Mouse (Mus musculus): Measurements from ENCODE around the gene Htt. TPM values are rescaled to one million over a fixed set of nuclear protein-coding genes. Genes with fewer than 3 reads are reported as not detected.

Gene Htt
- total and polyA plus RNA-seq, 3 experiments = 12.1 to 36.4 (median 25.6) TPM

- no peak for DNase-seq
Observed at GRCm38 (mm10) chr5:34889252-34889651, 127.7 kb downstream of the Htt start.

- DNase-seq = no peak
Observed at GRCm38 (mm10) chr5:34896697-34897453, 135.3 kb downstream of the Htt start.

GRCm38 (mm10) chr5:34899787-34900469 lies 138.4 kb downstream of the Htt start:
- DNase-seq = no peak

GRCm38 (mm10) chr5:34902371-34902770 lies 140.8 kb downstream of the Htt start:
- no peak for DNase-seq

DNA sequence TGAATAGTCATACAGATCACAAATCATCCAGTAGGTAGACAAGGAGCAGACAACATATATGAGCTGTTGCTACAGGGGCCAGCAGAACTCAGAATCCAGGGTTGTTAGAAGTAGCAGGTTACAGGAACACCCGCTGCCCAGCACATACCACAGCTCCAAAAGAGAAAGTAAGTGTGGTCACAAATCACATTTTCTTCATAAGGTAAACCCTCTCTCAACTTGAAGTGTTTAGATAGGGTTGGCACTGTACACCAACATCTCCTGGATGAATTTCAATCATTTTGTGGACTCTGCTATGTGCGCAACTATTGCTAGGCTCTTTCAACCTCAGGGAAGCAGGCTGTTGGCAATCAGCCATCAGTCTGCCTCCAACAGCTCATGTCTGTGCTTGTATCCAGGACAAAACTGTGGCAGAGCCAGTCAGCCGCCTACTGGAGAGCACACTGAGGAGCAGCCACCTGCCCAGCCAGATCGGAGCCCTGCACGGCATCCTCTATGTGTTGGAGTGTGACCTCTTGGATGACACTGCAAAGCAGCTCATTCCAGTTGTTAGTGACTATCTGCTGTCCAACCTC lies 141.4 kb downstream of the Htt start:
- DNase-seq = no peak

DNA sequence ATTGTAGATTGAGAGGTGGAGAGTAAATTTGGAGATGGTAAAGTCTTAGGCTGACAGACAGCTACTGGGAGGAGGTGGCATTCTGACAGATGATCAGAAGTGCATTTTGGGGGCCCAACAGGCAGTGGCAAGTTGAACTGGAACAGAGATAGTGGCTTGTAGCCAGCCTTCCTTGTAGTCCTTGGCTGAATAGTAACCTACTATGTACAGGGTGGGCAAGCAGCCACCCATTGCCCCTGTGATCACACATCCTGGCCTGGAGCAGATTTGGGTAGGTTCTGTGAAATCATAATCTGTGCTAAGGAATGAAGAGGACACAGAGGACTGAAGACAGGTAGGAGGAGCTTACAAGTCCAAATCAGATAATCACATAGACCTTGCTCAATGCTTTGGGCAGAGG lies 142.9 kb downstream of the Htt start:
- no peak for DNase-seq

DNA sequence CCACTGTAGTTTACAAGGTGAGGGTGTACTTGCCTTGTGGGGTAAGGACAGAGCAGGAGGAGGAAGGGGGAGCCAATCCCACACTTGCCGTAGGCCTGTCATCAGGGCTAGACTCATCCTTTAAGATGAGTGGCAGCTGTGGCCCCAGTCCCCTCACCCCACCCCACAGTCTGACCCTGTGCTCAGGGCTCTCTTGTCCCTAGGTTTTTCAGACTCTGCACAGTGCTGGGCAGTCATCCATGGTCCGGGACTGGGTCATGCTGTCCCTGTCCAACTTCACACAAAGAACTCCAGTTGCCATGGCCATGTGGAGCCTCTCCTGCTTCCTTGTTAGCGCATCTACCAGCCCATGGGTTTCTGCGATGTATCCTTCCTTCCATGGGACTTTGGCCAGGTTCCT lies 145.7 kb downstream of the Htt start:
- DNase-seq = no peak

GRCm38 (mm10) chr5:34907910-34908725 lies 146.6 kb downstream of the Htt start, which contains the start of gene Msantd1:
Gene Msantd1 (plus strand): TSS chr5:34908012.
- DNase-seq = no peak

DNA sequence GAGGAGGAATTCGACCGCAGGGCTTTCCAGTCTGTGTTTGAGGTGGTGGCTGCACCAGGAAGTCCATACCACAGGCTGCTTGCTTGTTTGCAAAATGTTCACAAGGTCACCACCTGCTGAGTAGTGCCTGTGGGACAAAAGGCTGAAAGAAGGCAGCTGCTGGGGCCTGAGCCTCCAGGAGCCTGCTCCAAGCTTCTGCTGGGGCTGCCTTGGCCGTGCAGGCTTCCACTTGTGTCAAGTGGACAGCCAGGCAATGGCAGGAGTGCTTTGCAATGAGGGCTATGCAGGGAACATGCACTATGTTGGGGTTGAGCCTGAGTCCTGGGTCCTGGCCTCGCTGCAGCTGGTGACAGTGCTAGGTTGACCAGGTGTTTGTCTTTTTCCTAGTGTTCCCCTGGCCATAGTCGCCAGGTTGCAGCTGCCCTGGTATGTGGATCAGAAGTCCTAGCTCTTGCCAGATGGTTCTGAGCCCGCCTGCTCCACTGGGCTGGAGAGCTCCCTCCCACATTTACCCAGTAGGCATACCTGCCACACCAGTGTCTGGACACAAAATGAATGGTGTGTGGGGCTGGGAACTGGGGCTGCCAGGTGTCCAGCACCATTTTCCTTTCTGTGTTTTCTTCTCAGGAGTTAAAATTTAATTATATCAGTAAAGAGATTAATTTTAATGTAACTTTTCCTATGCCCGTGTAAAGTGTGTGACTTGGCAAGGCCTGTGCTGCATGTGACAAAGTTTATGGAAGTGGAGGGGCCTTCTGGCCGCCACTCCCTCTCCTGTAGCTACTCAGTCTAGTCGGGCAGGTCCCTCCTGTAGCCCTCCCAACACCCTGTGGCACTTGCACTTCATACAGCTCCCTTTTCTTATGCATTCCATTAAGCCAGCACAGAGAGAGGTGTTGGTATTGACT lies 147.4 kb downstream of the Htt start:
- no peak for DNase-seq

- DNase-seq = no peak
Observed at GRCm38 (mm10) chr5:34909634-34910503, 148.3 kb downstream of the Htt start.

- no peak for DNase-seq
Observed at GRCm38 (mm10) chr5:34910504-34910815, 148.9 kb downstream of the Htt start.

DNA sequence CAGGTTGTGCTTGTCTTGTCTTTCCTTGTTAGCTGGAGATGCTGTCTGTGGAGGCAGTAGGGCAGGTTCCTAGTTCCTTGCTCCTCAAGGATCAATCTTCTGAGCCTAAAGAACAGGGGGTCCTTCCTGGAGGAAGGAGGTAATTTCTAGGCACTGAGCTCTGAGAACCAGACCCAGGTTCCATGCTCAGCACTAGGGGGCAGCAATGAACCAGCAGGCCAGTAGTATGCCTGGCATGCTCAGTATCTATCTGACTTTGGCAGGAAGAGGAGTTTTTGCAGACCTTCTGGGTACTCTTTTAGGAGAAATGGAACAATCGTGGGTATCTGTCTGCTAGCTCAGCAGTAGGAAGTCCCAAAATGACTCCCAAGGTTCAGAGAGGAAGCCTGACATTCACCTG lies 154.3 kb downstream of the Htt start:
- peak; percentile 77 for DNase-seq

- no peak for DNase-seq
Observed at GRCm38 (mm10) chr5:34917234-34917655, 155.7 kb downstream of the Htt start.

GRCm38 (mm10) chr5:34918785-34919184 lies 157.2 kb downstream of the Htt start:
- no peak for DNase-seq

GRCm38 (mm10) chr5:34922531-34922930 lies 161.0 kb downstream of the Htt start:
- no peak for DNase-seq

DNA sequence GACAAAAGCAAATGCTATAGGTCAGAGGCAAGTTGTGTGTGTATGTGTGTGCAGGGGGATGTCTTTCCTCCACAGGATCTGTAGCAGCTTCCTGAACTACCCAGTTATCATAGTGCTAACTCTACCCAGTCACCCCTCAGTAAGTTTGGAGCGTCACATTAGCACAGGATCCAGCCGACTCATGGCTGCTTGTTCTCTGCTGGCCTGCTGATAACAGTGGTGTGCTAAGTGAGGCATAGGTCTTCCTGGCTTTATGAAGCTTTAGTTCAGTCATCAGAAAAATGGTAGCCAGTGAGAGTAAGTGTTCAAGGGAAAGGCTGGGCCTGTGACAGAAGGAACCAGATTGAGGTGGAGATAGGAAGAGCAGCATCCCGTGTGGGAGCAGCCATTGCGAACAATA lies 162.4 kb downstream of the Htt start:
- DNase-seq = no peak

GRCm38 (mm10) chr5:34924519-34924918 lies 163.0 kb downstream of the Htt start:
- DNase-seq = no peak

DNA sequence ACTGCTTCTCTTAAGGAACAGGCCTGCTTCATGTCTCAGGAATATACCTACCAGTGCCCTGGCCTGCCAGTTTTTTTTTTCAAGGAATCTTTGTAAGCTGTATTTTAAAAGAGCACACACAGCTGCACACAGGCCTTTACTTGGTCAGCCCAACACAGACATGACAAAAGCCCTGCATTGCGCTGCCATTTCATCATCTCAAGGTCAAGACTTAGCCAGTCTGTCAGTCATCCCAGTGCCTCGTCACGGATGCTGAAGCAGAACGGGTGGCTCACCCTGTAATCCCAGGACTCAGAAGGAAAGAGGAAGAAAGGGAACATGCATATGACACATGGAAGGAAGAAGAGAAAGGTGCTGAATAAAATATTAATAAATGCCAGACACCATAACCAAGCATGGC lies 166.1 kb downstream of the Htt start:
- peak; percentile 41 for DNase-seq

DNA sequence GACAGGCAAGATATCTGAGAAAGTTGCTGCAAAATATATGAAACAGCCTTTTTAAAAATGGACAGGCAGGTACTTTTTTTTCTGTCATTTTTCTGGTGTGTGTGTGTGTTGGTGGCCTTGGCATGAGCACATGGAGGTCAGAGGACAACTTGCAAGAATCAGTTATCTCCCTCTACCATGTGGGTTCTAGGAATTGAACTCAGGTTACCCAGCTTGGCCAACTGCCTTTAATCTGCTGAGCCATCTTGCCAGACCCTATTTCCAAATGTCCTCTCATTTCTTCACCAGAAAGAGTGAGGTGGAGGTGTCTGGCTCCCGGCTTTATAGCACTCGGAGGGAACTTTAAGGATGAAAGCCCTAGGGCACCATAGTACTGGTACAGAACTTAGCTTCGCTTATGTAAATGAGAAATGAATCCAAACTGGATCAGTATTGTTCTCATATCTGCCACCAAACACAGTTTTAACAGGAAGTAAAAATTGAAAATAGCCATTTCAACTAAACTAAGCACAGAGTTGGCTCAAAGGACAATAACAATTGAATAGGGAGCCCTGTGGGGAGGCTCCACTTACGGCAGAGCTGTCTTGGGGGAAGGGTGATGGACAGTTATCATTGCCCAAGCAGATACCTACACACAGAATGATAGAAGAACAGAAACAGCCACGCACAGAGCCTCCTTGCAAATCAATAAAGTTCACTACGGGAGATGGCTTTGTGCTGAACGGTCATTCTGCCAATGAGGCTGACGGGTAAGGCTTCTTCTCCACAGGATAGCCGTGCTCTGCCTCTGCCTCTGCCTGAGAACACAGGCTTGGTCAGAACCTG lies 168.8 kb downstream of the Htt start:
- no peak for DNase-seq

- DNase-seq = no peak
Observed at GRCm38 (mm10) chr5:34931091-34931490, 169.6 kb downstream of the Htt start.
